Mouse (Mus musculus): ENCODE data around the gene Fam219a.
A peak's percentile ranks its signal among the peaks of the same experiment; 100 is the strongest.

Gene Fam219a

DNA sequence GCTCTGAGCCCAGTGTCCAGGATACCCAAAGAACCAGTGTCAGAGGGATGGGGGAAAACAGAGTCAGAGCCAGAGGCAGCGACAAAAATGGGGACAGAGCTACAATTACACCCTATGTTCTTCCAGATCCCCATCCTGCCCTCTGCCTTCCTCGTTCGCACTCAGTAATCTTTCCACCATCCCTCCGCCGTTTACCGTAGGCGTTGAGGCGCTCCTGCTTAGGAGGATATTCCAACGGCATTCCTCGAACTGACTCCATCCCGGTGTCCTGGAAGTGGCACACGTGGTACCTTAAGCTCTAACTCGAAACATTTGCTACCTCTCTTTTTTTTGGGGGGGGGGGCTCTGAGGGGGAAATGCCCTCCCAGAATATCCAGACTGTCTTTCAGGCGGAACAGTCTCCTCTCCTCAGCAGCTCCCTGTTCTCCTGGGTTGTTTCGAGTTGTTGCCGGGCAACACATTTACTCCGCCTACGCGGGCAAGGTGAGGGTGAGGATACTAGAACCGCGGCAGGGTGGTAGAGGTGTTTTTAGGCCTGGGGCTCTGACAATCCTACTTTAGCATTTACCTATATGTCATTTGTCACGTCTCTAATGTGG lies 61.9 kb downstream of the Fam219a start:
- ATAC-seq (ENCODE audit: insufficient number of reproducible peaks, low FRiP score, low TSS enrichment) = peak; percentile 13

DNA sequence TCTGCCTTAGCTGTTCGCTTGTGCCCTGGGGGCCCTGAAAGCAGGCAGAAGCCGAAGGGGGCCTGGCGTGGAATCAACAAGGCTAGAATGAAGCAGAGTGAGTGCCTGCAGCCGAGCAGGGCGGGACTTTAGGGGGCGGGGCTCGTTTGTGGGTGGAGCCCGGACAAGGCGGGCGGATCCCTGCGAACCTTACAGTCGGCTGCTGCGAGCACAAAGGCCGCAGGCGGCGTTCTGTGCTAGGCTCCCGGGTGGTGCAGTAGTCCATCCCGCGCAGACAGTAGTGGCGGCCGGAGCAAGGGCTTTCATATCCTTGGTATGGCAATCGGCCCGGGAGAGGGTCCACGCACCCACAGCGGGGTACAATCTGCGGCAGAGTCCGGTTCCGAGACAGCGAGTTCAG lies 62.4 kb downstream of the Fam219a start:
- ATAC-seq (ENCODE audit: insufficient number of reproducible peaks, low FRiP score, low TSS enrichment) = peak; percentile 63

DNA sequence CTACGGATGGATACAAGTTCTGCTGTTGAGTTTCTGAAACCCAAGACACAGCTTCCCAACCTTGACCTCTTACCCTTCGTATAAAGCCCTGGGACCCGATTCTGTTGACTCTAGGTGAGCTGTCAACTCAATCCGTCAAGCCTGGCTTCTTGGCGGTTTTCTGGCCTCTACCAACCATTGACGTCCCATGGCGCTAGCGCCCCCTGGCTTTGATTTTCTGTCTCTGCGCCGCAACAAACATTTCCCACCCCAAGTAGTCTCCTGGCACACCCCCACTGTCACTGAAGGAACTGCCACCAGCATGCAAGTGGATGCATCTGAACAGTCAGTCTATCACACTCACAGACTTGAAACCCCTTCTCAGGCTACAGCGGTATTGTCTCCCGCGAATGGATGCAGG lies 63.2 kb downstream of the Fam219a start:
- ATAC-seq (ENCODE audit: insufficient number of reproducible peaks, low FRiP score, low TSS enrichment) = no peak

DNA sequence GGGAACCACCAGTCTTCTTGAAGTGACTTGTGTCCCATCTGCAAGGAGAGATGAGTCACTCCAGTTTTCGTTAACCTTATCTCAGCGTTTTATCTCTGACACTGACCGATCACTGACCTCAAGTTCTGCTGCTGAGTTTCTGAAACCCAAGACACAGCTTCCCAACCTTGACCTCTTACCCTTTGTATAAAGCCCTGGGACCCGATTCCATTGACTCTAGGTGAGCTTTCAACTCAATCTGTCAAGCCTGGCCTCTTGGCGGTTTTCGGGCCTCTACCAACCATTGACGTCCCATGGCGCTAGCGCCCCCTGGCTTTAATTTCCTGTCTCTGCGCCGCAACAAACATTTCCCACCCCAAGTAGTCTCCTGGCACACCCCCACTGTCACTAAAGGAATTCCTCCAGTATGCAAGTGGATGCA lies 64.2 kb downstream of the Fam219a start:
- ATAC-seq (ENCODE audit: insufficient number of reproducible peaks, low FRiP score, low TSS enrichment) = no peak

DNA sequence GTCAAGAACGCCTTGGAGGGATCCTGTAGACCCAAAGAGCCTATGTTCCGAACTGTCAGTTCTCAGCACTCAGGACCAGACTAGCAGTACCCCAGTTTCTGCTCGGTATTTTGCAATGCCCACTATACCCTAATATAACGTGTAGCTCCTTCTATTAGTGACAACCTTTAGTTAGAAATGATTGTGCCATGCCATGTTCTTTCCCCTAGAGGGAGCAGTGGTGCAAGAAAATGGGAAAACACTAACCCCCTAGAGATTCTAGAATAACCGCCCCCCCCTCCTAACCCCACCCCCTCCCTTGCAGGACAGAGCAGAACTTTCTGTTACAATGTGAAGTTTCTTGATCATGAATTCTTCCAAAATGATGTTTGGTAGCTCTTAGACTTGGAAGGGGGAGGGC lies 65.0 kb downstream of the Fam219a start:
- ATAC-seq (ENCODE audit: insufficient number of reproducible peaks, low FRiP score, low TSS enrichment) = no peak

DNA sequence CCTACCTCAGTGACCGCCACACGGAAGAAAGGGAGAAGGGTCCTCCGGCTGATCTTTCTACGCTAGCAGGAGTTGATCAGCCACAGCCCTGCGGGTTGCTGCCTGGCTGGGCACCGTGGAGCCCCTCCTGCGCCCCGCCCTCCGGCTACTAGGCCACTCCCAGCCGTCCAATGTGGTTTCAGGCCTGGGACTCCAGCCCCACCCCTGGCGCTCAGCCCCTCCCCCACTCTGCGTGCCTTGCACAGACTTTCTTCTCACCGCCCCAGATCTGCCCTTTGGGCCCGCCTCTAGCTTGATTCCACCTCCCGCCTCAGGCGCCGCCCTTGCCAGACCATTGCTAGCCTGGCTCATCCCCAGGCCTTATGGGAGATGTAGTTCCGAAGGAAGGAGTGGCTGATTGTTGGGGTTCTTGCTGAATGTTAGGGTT lies 66.3 kb downstream of the Fam219a start, which contains the start of gene AI464131:
Gene AI464131, minus strand, starts transcription at position 91 of the 427 bp plus-strand sequence.
- ATAC-seq (ENCODE audit: insufficient number of reproducible peaks, low FRiP score, low TSS enrichment) = peak; percentile 81

DNA sequence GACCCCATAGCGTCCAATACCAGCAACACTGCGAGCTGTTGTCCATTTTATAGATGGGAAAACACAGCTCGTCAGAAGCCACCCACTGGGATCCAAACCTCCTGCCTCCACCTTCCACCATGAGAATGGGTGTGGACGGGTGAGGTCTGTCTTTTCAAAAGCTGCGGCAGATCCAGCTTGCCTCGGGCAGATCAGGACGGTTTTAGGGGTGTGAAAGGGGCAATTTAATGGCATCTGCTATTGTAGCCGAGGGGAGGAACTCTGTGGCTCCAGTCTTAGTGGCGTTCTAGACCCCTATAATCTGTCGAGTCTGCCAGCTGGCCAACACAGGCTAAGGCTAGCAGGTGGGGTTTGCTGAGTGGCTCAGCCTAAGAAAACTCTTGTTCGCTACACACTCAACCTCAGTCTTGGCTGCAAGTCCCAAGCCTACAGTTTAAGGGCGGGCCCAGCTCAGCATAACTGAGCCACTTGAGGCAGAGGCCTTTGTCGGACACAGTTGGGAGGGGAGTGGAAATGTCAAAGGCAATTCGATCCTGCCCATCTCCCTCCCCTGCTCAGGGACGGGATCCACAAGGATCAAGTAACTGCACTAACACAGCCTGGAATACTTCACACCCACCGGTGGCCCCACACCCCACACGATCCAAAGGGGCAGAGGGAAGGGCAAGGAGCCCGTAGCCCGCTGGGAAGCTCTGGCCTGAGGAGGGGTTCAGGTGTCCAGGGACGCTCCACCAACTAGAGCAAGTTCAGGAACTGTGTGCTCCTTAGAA lies 67.0 kb downstream of the Fam219a start:
- ATAC-seq (ENCODE audit: insufficient number of reproducible peaks, low FRiP score, low TSS enrichment) = 0 out of 2 replicates have a peak, but pooled peaks have one; percentile 0

DNA sequence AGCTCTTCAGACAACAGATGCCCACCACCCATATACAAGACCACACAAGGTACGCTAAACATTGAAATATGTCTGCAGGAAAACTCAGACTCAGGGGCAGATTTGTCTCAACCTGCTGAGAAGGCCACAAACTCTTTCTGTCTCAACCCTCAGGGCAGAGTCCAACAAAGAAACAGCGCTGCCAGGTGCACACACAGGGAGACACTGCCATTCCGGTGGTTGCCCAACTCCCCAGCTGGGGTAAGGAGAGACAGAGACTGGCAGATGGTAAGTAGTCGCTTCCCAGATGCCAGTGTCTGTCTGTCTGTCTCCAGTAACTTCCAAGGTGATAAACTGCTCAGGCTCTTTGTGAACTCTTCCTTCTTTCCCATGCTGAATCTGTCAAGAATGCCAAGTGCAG lies 68.6 kb downstream of the Fam219a start:
- ATAC-seq (ENCODE audit: insufficient number of reproducible peaks, low FRiP score, low TSS enrichment) = no peak

DNA sequence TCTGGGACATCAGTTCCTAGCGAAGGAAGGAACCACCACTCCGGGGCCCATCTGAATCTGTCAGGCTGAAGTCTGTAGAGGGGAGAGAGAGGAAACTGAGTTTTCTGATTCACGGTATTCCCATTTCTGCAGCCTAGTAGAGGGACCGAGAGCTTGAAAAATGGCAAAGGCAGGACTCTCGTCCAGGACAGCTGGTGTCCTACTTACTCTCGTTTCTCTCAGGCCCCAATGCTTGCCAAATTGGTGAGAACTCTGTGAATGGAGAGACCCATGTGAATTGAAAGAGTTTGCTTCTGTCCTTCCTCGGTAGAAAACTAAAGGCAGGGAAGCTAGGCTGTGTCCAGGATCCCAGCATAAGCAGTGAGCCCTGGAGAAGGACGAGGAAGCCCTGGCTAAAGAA lies 69.7 kb downstream of the Fam219a start:
- ATAC-seq (ENCODE audit: insufficient number of reproducible peaks, low FRiP score, low TSS enrichment) = no peak

DNA sequence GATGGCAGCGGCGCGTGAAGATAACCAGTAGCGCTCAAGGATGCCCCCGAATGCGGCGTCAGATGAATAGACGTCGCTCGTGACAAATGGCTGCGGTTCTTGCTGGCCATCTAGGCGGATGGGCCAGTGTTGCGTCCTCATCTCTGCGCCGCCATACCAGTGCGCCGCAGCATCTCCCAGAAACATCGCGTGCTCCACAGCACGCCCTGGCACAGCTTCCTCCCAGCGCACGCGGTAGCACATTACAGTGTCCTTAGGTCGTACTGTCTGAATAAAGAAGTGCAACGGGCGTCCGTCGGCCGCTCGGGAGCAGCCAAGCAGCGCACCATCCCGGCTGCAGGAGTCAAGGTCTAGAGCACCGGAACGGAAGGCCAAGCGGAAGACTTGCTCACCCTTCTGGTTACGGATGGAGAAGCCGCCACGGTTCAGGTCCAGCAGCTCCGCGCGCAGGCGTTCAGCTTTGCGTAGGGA lies 70.4 kb downstream of the Fam219a start:
- ATAC-seq (ENCODE audit: insufficient number of reproducible peaks, low FRiP score, low TSS enrichment) = no peak

DNA sequence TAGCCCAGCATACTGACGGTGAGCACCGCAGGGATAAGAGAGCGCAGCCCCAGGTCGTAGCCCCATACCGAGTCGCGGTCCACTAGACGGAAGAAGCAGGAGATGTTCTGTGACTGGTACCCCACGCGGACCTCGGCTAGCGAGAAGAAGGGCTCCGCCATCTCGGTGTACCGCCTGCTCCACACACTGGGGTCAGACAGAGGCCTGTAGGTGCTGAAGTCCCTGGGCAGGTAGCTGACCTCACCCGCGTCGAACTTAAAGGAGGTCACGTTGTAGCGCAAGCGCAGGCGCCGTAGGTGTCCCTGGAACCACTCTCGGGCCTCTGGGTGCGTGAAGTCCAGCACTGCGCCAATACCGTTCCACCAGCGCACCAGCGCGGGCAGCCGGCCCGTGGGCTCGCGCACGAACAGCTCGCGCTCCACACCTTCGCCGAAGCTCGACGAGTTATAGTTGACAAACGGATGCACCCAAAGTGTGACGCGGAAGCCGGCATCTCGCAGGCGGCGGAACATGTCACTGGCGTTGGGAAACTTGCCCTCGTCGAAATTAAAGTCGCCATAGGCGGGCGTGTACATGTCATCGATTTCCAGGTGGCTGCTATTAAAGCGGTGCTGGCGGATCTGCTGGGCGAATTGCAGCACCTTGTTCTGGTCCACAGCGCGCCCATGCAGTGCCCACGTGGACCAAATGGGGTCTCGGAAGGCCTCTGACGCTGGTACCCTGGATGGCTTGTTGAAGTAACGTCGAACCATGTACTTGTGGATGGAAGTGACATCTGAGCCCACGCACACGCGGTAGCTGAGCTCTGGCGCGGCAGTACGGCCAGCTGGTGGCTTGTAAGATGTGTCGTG lies 71.1 kb downstream of the Fam219a start:
- no peak for ATAC-seq (ENCODE audit: insufficient number of reproducible peaks, low FRiP score, low TSS enrichment)

DNA sequence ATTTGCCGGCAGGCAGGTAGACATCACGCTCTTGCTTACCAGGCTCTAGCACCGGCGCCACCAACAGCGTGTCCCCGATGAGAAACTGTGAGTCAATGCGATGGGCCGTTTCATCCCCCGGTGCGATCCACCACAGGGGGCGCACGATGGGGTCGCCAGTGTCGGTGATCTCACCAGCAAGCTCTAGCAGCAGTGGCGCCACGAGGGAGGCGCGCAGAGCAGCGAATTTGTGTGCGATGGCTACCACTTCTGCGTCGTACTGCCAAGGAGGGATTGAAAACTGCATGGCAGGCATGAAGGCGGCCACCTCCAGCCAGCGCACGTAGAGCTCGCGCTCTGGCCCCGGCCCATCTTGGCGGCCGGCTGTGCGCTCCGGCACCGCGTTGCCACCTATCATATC lies 71.8 kb downstream of the Fam219a start:
- no peak for ATAC-seq (ENCODE audit: insufficient number of reproducible peaks, low FRiP score, low TSS enrichment)

DNA sequence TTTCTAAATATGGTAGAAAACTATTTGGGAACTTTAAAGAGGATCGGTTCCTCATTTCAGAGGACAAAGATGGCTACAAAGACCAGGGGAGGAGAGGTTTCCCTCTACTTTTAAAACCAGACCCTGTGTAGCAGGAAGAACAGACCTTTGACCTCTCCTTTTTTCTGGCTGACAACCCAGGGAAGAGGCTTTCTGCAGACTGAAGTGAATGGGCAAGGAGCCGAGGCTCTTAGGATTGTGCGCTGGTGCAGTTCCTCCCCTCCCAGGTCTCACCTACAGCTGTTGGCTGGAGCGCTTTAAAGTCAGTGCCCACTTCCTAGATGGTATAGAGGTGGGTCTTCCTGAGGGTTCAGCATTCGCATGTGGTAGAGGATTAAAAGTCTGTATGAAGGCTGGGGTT lies 72.3 kb downstream of the Fam219a start:
- ATAC-seq (ENCODE audit: insufficient number of reproducible peaks, low FRiP score, low TSS enrichment) = no peak

DNA sequence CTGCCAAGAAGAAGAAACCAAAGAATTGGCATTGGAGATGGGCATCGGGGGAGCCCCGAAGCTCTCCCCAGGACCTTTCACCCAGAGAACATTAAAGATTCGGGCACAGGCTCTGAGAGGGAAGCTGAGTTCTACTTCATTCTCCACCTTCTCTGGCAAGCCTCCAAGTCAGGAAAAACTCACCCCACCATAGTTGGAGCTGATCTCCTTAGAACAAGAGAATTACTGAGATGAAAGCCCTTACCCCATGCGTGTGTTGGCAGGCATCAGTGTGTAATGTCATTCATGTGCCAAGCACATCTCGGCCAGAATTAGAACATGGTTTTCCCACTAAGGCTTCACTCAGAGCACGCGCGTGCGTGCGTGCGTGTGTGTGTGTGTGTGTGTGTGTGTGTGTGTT lies 73.5 kb downstream of the Fam219a start:
- no peak for ATAC-seq (ENCODE audit: insufficient number of reproducible peaks, low FRiP score, low TSS enrichment)

DNA sequence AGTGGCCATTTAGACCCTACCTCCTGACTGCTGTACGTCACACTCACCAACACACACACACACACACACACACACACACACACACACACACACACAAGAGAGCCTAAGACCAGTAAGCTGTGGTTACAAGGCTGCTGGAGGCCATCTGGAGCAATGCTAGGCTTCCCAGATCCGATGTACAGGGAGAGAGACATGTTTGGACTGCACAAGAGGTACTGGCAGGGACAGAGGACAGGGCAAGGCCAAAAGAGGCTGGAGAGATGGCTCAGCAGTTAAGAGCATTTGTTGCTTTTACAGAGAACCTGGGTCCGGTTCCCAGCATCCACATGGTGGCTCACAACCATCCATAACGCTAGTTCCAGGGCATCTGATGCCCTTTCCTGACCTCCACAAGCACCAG lies 74.3 kb downstream of the Fam219a start:
- no peak for ATAC-seq (ENCODE audit: insufficient number of reproducible peaks, low FRiP score, low TSS enrichment)

DNA sequence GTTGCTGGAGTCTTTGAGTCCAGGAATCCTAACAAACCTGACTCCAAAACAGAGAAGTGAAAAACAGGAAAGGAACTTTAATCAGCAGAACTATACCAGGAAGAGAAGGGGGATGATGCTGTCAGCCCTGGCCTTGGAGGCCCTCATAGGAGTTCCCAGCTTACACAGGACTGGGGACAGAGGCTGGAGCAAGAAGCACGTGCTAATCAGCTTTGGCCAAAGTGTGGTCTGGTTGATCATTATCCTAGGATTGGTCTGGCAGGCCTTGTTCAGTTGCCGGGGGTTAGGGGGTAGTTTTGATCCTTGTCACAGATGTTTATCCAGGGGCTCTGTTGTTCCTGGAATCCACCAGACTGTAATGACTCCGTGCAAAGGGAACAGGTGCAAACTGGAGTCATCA lies 75.0 kb downstream of the Fam219a start:
- no peak for ATAC-seq (ENCODE audit: insufficient number of reproducible peaks, low FRiP score, low TSS enrichment)

DNA sequence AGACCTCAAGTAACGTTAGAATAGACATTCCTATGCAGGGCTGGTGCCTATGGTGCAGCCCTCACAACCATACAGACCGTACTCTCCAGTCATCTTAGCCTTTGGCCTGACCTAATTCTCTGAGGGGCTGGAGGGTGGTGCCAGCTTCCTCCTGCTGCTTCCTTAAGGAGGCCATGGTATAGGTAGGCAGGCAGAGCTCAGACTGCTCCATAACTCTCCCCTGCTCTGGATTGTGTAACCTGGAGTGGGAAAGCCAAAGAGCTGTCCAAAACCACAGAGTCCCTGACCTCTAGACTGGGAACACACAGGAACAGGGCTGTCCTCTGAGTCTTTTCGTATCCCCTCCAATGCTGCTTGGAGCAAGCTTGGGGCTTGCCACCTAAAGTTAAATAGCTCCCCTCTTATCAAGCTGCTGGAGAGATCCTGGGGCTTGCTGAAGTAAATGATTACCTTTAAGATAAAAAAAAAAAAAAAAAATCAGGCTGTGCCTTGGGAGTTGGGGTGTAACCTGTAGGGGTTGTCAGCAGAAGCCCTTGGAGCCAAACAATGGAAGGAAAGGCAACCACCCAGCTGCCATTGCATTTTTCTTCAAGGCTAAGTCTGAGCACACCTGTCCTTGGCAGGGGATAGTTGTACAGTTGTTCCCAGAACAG lies 75.7 kb downstream of the Fam219a start:
- no peak for ATAC-seq (ENCODE audit: insufficient number of reproducible peaks, low FRiP score, low TSS enrichment)

DNA sequence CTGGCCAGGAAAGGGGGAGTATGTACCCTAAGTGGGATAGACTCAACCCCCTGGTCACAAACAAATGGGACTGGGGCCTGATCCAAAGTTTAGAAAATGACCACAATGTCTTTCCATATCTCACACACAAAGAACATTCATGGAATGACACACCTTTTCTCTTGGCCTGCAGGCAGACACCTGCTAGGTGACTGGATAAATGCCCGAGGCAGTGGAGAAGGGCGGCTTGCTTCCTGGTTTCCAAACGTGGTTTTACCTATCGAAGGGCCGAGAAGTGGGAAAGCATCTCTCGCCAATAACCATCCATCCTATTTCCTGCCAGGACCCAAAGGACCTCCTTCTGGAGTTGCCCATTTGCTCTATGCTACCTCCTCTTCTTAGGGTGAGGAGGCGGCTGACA lies 76.4 kb downstream of the Fam219a start:
- ATAC-seq (ENCODE audit: insufficient number of reproducible peaks, low FRiP score, low TSS enrichment) = no peak

DNA sequence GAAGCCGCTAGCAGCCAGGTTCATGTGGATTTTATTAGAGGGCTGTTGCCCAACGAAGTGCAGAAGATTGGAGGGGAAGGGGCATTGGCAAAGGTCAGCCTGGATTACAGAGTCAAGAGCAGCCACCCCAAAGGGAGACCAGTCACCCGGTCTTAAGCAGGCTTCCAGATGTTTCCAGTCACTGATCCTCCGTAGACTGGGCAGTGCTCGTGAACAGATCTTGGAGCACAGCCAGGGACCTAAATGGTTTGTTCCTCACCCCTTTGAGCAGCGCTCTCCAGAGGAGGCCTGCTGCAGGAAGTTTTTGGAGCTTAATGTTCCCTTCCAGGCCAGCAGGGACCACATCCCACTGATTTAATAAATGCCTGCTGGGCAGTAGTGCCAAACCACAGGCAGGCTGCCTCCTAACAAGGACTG lies 87.7 kb downstream of the Fam219a start:
- no peak for ATAC-seq (ENCODE audit: insufficient number of reproducible peaks, low FRiP score, low TSS enrichment)

DNA sequence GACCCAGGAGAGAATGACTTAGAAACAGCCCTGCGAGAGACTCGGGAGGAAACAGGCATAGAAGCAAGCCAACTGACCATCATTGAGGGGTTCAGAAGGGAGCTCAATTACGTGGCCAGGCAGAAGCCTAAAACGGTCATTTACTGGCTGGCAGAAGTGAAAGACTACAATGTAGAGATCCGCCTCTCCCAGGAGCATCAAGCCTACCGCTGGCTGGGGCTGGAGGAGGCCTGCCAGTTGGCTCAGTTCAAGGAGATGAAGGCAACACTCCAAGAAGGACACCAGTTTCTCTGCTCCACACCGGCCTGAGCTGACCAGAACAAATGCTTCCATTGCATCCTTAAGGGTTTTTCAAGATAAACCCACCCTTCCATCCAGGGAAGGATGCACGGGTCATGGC lies 89.1 kb downstream of the Fam219a start:
- no peak for ATAC-seq (ENCODE audit: insufficient number of reproducible peaks, low FRiP score, low TSS enrichment)

DNA sequence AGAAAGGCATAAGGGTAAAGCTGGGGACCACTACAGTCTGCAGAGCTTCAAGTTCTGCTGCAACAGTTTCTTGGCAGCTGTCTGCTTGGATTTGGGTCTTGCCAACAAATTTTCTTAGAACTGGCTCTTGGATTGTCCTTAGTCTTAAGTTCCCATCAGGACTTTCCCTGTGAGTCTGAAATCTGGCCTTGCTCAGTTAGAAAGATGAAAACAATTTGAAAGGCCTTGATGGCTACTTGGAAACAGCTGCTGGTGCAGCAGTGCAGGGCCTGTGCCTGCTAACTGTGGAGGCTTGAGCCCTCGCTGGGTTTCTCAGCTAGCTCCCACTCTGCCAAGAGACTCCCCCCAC lies 89.9 kb downstream of the Fam219a start:
- no peak for ATAC-seq (ENCODE audit: insufficient number of reproducible peaks, low FRiP score, low TSS enrichment)
